Mouse (Mus musculus): ENCODE results near the gene Cox10.

Gene Cox10

DNA sequence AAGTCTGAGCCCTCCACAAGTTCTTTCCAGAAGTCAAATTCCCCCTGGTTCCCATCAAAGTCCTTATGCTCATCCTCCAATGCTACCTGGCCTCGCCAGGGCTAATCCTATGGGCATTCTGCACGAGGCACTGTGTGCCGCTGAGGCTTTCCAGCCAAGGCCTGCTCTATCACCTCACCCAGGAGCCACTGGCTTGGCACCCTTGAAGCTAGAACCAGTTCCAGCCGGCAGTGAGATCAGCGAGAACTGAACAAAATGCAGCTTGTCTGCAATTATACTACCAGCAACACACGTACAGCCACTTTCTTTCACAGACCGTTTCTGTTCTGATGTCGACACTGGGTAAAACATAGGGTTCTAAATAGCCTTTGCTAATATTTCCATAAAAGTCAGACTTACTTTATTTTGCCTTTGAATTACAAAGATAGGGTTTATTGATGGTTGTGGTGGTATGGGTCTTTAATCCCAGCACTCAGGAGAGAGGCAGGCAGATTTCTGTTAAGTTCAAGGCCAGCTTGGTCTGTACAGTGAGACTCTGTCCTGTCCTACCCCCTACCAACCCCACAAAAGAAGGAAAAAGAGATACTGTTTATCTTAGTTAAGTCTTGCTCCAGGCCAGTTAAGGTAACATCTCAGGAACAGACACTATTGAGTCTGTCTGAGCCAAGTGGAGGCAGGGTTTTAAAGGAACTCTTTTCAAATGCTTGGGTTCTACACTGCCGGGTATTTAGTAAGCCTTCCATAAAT, 111.5 kb downstream of the Cox10 start:
- no peak for ATAC-seq (ENCODE audit: insufficient number of reproducible peaks, low FRiP score, low TSS enrichment)

DNA sequence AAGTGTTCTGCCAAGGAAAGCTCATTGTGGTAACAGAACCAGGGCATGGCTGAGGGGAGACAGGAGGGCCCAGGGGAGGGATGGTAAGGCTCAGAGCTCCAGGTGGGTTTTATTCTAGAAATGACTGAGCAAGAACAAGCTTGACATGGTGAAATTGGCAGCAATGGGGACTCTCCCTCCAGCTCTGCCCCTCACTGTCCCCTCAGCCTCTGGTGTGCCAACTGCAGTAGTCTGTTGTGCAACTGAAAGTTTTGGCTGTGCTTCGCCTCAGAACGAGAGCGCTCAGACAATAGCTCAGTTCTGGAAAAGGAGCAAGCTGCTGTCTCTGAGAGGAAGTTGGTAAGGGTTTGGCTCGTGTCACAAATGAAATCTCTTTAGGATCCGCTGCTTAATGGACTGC, 113.8 kb downstream of the Cox10 start:
- no peak for ATAC-seq (ENCODE audit: insufficient number of reproducible peaks, low FRiP score, low TSS enrichment)

DNA sequence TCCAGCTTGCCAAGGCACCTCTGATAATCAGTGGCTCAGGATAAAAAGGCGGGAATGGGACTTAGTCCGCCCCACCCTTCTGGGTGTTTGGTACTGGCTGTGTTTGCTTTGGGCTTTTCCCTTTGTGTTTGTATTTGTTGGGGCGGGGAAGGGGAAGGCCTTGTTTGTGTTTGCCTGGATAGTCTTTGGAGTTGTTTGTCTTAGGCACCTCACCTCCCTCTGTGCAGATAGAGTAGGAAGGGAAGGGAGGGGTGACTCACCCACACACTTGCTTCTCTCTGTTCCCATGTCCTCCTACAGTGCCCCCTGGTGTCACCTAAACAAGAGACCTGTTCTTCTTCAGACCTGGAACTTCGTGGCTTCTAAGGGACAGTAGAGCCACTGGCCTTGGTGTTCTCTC, 122.1 kb downstream of the Cox10 start:
- ATAC-seq (ENCODE audit: insufficient number of reproducible peaks, low FRiP score, low TSS enrichment): no peak

DNA sequence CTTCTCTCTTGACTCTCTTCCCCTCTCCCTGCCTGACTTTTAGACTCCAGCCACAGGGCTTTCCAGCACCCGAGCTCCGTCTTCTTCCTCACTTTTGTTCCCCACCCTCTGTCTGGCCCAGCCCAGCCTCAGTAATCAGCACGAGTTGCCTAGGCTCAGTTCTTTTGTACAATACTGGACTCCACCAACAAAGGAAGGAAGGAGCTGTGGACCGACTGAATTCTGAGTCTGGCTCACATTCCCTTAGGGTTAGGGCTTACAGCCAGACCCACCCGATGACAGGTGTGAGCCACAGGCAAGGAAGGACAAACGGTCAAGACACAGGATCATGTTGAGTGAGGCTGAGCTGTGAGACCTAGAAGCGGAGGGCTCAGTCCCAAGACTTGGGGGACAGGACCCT, 122.5 kb downstream of the Cox10 start:
- no peak for ATAC-seq (ENCODE audit: insufficient number of reproducible peaks, low FRiP score, low TSS enrichment)

DNA sequence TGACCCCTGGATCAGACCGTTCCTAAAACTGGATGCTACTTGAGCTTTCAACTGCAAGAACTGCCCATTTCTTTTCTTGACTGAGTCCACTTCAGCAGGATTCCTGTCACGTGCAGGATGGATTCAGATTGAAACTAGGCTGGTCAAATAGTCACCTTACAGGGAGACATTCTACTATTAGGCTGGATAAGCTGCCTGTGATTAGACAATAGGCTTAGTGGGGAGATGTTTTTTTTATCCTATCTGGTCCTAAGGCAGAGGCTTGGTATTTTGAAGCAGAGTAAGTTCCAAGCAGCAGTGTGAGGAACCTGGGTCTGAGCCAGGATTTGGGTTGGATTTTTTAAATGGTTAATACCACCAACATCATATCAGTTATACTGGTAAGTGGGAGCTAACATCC, 125.4 kb downstream of the Cox10 start:
- no peak for ATAC-seq (ENCODE audit: insufficient number of reproducible peaks, low FRiP score, low TSS enrichment)

DNA sequence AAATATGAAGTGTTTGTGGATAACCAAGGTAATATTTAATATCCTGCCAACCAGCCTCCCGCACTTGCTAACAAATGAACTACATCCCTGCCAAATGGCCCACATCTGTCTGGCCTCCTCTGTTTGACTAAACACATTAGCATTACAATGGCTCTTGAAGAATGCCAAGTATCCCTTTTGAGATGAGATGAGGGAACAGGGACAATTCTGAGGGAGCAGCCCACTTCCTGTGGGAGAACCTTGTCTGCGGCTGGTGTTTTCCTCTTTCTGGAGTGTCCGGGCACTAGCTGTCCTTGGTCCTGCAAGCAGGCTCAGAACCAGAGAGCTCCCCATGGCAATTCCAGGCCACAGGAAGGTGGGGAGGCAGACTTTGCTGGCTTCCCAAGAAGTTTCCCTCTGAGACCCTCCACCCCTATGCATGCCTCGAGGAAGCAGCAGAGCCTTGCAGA, 126.5 kb downstream of the Cox10 start:
- no peak for ATAC-seq (ENCODE audit: insufficient number of reproducible peaks, low FRiP score, low TSS enrichment)

DNA sequence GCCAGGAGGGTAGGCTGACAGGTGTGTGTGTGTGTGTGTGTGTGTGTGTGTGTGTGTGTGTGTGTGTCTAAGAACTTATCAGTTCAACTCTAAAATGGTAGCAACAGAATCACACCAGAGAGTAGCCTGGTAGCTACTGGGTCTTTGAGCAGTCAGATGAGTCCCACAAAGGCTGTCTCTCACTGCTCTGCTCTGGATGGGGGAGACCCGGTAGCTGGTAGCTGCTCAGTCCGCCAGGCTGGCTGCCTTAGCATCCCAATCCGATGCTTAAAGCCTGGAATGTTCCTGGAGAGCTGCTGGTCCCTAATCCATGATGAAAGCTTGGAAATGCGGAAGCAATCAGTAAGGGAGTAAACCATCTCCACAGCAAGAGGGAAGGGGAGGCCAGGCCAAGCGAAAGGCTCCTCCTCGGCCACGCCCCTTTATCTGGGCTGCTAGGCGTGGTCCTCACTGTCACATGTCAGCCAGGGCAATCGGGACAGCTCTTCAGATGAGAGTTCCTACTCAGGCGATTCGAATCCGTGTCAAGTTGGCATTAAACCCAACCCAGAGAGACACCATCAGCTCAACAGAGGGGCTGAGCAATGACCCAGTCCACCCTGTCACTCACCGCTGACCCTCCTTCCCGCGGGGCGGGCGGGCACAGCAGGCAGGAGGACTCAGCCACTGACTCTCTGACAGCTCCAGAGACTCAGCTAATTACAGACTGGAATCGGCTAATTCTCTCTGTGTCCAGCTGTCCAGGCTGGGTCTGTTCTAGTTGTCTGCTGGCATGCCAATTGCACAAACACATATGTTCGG, 127.2 kb downstream of the Cox10 start:
- ATAC-seq (ENCODE audit: insufficient number of reproducible peaks, low FRiP score, low TSS enrichment): no peak

DNA sequence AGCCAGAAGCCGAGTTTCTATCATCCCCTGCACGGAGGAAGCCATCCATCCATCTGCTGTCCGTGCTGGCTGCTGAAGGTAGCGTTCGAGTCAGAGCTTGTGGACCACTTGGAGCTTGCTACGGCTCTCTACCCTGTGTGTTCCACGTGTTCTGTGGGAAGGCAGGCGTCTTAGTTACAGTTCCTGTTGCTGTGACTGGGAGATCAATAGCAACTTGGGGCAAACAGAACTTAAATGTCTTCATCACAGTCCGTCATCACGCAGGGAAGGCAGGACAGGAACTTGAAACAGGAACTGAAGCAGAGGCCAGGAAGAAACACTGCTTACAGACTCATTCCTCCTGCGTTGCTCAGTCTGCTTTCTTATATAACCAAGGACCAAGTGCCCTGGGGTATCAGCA, 130.9 kb downstream of the Cox10 start:
- ATAC-seq (ENCODE audit: insufficient number of reproducible peaks, low FRiP score, low TSS enrichment): no peak

DNA sequence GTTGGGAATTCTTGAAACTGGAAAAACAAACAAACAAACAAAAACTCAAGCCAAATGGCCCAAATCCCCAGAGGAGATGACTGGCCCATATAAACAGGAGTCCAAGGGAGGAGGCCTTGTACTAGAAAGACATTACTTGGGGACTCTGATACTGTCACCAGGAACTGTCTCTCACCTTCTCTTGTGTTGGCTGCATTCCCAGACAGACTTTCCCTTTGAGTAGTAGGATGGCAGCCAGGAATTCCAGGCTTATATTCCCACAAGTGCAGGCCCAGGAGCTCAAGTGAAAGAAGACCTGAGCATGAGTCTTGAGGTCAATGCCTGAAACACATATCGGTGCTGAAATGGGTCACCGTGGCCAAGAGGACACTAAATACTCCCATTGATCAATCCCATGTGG, 132.2 kb downstream of the Cox10 start:
- ATAC-seq (ENCODE audit: insufficient number of reproducible peaks, low FRiP score, low TSS enrichment): no peak

DNA sequence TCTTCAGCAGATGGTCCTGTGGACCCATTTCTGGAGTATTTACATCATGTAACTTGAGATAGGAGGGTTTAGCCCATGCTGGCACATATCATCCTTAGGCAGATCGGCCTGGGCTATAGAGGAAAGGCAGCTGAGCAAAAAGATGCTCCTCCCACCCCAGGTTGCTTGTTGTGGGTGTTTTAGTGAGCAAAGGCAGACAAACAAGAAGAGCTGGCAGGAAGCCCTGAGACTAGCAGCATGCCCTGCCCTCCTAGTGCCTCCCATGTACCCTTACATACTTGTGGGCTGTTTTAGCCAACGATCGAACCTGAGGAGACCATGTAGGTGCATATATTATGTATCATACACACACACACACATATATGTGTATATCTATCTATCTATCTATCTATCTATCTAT, 135.3 kb downstream of the Cox10 start:
- ATAC-seq (ENCODE audit: insufficient number of reproducible peaks, low FRiP score, low TSS enrichment): no peak

DNA sequence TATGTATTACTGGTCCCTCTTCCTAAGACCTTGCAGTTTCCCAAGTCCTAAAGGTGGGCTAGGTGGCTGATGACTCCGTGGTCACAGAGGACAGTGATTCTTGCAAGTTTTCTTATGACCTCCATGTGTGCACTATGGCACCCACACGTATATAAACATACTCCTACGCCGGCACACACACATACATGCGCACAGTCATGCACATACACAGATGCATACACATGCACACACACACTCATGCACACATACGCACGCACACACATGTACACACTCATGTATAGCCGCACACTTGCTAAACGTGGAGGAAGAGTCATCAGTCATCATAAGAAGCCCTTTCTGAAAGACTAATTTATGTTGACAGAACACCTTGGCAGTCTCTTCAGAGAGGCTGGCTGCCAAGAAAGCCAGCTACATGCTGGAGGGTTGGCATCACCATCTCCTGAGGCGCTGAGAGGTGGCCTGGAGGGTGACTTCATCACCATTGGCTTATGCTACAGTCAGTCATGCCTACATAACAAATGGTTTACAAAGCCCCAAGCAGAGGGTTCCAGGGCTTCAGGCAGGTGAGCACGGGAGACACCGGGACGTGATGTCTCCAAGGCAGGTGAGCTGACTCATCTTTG, 135.9 kb downstream of the Cox10 start:
- ATAC-seq (ENCODE audit: insufficient number of reproducible peaks, low FRiP score, low TSS enrichment): no peak

DNA sequence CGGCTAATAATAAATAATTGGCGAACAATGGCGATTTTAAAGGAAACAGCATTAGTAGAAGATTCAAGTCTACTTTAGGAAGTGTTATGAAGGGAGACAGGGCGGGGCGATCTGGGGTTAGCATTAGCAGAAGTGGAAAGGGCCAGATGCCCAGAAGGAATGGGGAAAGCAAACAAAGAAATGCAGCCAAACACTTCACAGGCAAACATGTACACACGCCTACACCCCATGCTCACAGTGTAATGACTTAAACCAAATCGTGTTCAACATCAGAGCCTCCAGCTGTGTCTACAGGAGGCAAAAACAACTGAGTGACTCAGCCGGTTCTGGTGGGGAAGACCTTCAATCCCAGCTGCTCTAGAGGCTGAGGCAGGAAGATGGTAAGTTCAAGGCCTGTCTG, 137.1 kb downstream of the Cox10 start:
- ATAC-seq (ENCODE audit: insufficient number of reproducible peaks, low FRiP score, low TSS enrichment): no peak

DNA sequence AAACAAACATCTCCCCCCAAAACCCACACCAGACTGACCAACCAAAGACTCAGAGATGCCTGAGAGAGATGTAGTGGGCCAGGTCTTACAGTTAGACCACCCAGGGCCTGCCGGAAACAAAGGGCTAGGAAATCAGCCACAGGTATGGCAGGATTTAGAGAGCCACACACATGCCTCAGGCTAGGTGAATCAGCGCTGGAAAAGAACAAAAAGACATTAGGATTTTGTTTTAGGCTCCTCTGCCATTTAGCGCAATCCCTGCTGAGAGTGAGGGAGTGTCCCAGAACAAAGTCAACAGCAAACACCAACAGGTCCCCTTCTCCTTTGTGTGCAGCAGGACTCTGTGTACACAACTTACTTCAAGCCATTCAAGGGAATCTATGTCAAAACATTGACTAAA, 142.6 kb downstream of the Cox10 start:
- ATAC-seq (ENCODE audit: insufficient number of reproducible peaks, low FRiP score, low TSS enrichment): no peak

DNA sequence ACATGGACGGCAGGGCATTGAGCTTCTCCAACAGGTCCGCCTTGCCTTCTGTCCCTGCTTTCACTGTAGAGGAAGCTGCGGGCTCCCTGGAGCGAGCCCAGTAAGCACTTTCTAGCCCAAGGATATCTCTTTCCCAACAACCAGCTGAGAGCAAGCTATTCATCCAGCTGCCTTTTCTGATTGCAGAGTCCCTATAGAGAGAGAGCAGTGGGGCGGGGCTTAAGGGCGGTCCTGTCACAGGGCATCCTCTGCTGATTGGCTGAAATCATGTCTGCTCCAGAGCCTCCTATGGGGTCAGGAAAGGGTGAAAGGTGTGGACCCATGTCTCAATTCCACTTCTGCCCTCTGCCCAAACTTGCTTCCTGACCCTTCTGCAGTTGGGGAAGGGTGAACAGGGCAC, 152.4 kb downstream of the Cox10 start:
- ATAC-seq (ENCODE audit: insufficient number of reproducible peaks, low FRiP score, low TSS enrichment): no peak

DNA sequence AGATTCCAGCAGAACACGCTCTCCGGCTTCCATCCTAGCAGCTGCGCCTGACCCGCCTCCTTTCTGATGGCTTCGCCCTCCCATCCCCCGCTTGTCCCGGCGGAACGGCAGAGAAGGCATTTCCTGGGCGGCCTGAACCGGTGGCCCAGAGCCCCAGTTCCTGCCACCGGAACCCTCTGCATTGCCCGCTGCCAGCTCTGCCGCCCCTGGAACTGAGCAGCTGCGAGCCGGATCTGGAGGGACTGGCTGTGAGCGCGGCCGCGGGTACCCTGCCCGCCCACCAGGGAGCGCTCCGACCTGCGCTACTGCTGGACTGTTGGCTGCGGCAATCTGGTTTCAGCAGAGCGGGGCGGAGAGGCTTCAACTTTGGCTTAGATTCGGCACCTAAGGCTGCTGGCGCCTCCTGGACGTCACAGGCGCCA, 154.1 kb downstream of the Cox10 start:
- ATAC-seq (ENCODE audit: insufficient number of reproducible peaks, low FRiP score, low TSS enrichment): no peak

DNA sequence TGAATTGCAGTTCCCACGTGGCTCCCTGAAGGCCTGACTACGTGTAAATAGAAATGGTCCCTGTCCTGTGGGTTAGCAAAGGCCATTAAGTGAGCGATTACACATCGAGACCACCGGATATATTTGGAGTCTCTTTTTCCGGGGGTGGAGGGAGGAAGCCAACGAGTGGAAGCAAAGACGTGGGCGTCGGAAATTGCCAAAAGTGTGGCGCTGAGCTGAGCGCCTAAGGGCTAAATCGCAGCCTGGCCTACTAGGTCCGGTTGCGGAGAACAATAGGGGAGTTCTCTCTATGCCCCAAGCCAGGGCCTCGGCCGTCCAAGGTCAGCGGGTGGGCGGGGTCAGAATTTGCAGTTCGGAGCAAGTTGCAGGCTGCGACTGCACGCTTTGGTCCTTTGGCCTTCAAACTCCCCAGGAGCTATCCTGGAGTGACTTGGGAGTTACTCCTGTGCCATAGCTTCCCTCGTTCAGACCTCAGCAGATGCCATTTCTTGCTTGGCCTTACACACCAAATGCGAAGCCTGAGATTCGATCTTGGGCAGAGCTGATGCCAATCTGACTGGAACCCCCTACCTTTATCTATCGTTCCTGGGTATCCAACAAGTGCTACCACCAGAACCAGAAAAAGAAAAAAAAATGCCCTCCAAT, 154.9 kb downstream of the Cox10 start:
- no peak for ATAC-seq (ENCODE audit: insufficient number of reproducible peaks, low FRiP score, low TSS enrichment)

DNA sequence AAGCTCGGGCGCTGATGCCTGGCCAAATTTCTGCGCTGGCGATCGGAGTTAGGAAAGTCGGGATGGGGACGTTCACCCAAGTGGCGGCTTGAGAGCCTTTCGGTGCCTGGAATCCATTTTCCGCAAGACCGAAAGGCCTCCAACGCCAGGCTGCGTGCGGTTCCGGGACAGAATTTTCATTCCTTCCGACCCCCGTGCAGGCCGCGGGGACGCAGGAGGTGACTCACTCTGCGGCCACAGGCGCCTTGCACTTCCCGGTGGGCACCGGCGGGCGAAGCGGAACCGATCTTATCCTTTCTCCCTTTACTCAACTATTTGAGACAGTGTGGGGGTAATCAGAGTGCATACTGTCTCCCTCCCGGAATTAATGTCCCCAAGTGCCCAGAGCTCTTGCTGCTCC, 155.9 kb downstream of the Cox10 start:
- ATAC-seq (ENCODE audit: insufficient number of reproducible peaks, low FRiP score, low TSS enrichment): no peak

DNA sequence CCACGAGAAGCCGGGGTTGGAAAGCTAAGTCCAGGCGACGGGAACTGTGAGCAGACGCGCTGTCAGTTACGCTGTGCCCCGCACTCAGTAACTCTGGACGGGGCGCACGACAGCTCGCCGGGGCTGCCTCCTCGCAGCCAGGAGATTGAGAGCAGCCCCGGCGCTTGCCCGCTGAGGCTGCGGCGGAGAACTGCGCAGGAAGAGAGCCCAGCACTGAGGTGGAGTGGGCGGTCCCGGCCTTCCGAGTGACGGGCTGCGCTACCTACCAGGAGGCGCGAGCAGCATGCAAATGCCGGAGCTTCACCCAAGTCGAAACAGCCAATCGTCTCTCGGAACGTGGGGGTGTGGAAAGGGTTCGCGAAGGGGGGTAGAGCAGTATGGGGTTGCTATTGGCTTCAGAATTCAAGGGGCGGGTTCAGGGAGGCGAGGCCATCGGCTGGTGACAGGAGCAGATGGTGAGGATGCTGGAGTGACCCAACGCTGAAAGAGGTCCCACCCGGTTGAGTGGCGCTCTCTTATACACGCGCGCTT, 157.1 kb downstream of the Cox10 start, which contains the start of gene Hs3st3b1:
Hs3st3b1 (minus strand) TSS at position 200 of the 531 bp plus-strand sequence.
- ATAC-seq (ENCODE audit: insufficient number of reproducible peaks, low FRiP score, low TSS enrichment): no peak

DNA sequence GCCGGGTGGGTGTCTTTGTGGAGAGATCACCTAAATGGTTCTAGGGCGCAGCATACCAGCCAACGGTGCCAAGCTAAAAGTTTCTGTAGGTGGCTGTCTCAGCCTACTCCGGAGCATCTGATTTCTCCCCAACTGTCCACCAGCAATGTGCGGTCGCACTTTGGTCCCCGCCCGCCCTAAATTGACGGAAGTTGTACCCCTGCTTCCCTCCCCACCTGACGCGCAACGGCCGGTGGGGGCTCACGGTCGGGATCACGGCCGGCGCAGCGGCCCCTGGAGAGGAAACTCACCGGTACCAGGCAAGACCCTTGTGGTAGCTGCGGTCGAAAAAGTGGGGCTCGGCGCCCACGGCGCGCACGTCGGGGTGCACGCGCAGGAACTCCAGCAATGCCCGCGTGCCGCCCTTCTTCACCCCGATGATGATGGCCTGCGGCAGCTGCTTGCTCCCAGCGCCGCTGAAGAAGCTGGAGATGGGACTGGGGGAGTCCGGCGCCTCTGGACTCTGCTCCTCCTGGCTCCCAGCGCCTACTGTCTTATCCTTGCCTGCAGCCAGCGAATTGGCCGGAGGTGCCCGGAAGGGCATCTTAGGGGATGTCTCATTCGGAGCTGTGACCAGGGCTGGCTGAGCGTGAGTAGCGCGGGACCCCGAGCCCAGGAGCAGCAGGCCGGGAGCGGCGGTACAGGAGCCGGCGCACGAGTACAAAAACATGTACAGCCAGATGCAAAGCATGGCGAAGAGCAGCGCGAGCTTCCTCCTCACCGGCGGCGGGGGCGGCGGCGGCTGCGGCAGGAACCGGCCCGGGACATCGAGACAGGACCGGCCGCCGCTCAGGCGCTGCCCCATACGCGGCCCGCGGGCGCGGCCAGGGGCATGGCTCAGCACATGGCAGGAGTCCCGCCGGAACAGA, 158.0 kb downstream of the Cox10 start:
- ATAC-seq (ENCODE audit: insufficient number of reproducible peaks, low FRiP score, low TSS enrichment): no peak

DNA sequence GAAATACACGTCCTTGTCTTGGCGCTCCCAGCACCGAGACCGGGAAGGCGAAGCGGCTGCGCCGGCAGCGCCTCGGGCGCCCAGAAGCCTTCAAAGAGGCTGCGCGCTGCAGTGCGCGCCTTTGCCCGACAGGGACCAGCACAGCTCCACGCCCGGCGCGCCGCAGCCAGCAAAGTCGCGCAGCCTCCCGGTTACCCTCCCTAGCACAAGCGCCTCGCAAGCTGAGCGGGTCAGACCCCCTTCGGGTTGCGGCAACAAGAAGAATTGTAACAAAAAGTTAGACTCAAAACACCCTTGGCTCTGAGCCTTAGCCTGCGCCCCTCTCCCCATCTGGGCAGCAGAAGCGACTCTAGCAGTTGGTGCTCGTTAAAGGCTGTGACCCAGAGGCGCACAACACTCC, 158.7 kb downstream of the Cox10 start:
- no peak for ATAC-seq (ENCODE audit: insufficient number of reproducible peaks, low FRiP score, low TSS enrichment)
